In genomic region chr6:54604001-54604715, GRCm38 (mm10) we compare ENCODE assay signal across 15 mouse cellular contexts. TPM values are rescaled to one million over a fixed set of nuclear protein-coding genes. Genes with fewer than 3 reads are reported as not detected.
A peak's percentile ranks its signal among the peaks of the same experiment; 100 is the strongest.
DNase-seq lines count a peak whose midpoint lies in the region; ATAC-seq lines count a peak whose summit lies in the region.
"Had no signal": no experiment of that assay in that cellular context is flagged by ENCODE, and none has a peak within 500 bp of the region (broad histone marks: within the 10 kb centered on the region; RNA-seq: fewer than 3 reads in every experiment).

No protein-coding gene starts in this region.

- no peak overlapping the region for H3K4me3 ChIP-seq in kidney, embryonic 16.5 days (ENCODE audit: low read length)
- H3K4me3 ChIP-seq: embryonic facial prominence, embryonic 12.5 days; forebrain, embryonic 10.5 days; stomach, embryonic 15.5 days had no signal

- no peak for ATAC-seq in kidney, embryonic 16.5 days (ENCODE audit: low FRiP score, low TSS enrichment)
- ATAC-seq in megakaryocyte-erythroid progenitor cell, adult 5-6 weeks (replicated peaks; ENCODE audit: low FRiP score, low TSS enrichment, poor library complexity, severe bottlenecking): no peak
- ATAC-seq: inflammation-experienced regulatory T-cells, adult 6 months; liver, postnatal 0 days had no signal

- peaks cover 8% of the 10 kb centered on the region; the same call in 1 of the 2 replicates for H3K9me3 ChIP-seq in kidney, embryonic 16.5 days (ENCODE audit: low read length)
- H3K9me3 ChIP-seq: embryonic facial prominence, embryonic 12.5 days; stomach, embryonic 15.5 days had no signal

- DNase-seq in adrenal gland, adult 2 months: peak; percentile 76
- DNase-seq in adrenal gland, postnatal 4 days (ENCODE audit: low spot score in 2 of 2): no peak
- peak; percentile 35 to 48 for DNase-seq in kidney, adult 8-10 months
- DNase-seq in urinary bladder, postnatal 25 days (ENCODE audit: low spot score): peak; percentile 29
- no peak for DNase-seq in urinary bladder, postnatal 10 days (ENCODE audit: low spot score)
- DNase-seq in cerebellum, postnatal 36 days: no peak
- DNase-seq: cerebellum, postnatal 14 days; liver, postnatal 0 days; thymus, postnatal 36 days had no signal

- H3K4me2 ChIP-seq in kidney, embryonic 16.5 days (replicated peaks; ENCODE audit: low read depth, low read length): no peak overlapping the region
- H3K4me2 ChIP-seq: embryonic facial prominence, embryonic 12.5 days; stomach, embryonic 15.5 days had no signal

- 92% methylated on average over 1 of the region's 1 CpGs for WGBS in kidney, embryonic 16.5 days

- H3K27me3 ChIP-seq in kidney, embryonic 16.5 days (ENCODE audit: insufficient read depth, low read length): no peaks in the 10 kb centered on the region
- H3K27me3 ChIP-seq: embryonic facial prominence, embryonic 12.5 days; stomach, embryonic 15.5 days had no signal

- no peak overlapping the region for H3K9ac ChIP-seq in kidney, embryonic 16.5 days (replicated peaks; ENCODE audit: low read length)
- H3K9ac ChIP-seq: embryonic facial prominence, embryonic 12.5 days; liver, postnatal 0 days; stomach, embryonic 15.5 days had no signal

- H3K36me3 ChIP-seq in kidney, embryonic 16.5 days (ENCODE audit: insufficient read depth, low read length): no peaks in the 10 kb centered on the region; the same call in 1 of the 2 replicates
- H3K36me3 ChIP-seq: stomach, embryonic 15.5 days had no signal

- peaks cover 19% of the 10 kb centered on the region for H3K4me1 ChIP-seq in kidney, embryonic 16.5 days (ENCODE audit: insufficient read depth, low read length)
- H3K4me1 ChIP-seq: embryonic facial prominence, embryonic 12.5 days; forebrain, embryonic 10.5 days; stomach, embryonic 15.5 days had no signal

- no peak overlapping the region for H3K27ac ChIP-seq in kidney, embryonic 16.5 days (ENCODE audit: low read length)
- H3K27ac ChIP-seq: embryonic facial prominence, embryonic 12.5 days; forebrain, embryonic 10.5 days; stomach, embryonic 15.5 days had no signal

RNA-seq across cellular contexts. Expression of gene Fkbp14, which starts 7.0 kb away (rescaled TPM):
- total RNA-seq in adrenal gland, adult 2 months (2021): 10 to 100 TPM; 14.9 to 28.4 TPM
- polyA plus RNA-seq in adrenal gland, adult 2 months (2012; rRNA removed): 2.1 and 2.8 TPM in 2 replicates
- 10 to 100 TPM; 30.5 to 30.7 TPM for total RNA-seq in adrenal gland, postnatal 4 days (2021)
- 30.3 and 30.9 TPM in 2 replicates for polyA plus RNA-seq in kidney, embryonic 16.5 days (2015; fragmentation: Nextera tagmentation; extraction: Ambion mirVana)
- 2.9 and 6.3 TPM in 2 replicates for total RNA-seq in megakaryocyte-erythroid progenitor cell, adult 5-6 weeks (2014; fragmentation: Nextera tagmentation)
- 1.5 and 2.1 TPM in 2 replicates for total RNA-seq in megakaryocyte-erythroid progenitor cell, adult 5-6 weeks (2017)
- polyA plus RNA-seq: inflammation-experienced regulatory T-cells, adult 6 months had no signal

RNA-seq across cellular contexts. Expression of gene Plekha8, which starts 9.2 kb away (rescaled TPM):
- 10 to 100 TPM; 17.8 to 18.0 TPM for total RNA-seq in adrenal gland, adult 2 months (2021)
- polyA plus RNA-seq in adrenal gland, adult 2 months (2012; rRNA removed): 2.6 and 2.8 TPM in 2 replicates
- total RNA-seq in adrenal gland, postnatal 4 days (2021): 10 to 100 TPM; 18.3 to 18.7 TPM
- polyA plus RNA-seq in kidney, embryonic 16.5 days (2015; fragmentation: Nextera tagmentation; extraction: Ambion mirVana): 10.4 and 10.7 TPM in 2 replicates
- total RNA-seq in megakaryocyte-erythroid progenitor cell, adult 5-6 weeks (2014; fragmentation: Nextera tagmentation): 3.1 and 4.2 TPM in 2 replicates
- total RNA-seq in megakaryocyte-erythroid progenitor cell, adult 5-6 weeks (2017): 3.2 and 5.3 TPM in 2 replicates

RNA-seq across cellular contexts. Expression of gene Scrn1, which starts 37.9 kb away (rescaled TPM):
- total RNA-seq in adrenal gland, adult 2 months (2021): 10 to 100 TPM; 31.4 to 53.7 TPM
- 7.7 and 9.6 TPM in 2 replicates for polyA plus RNA-seq in adrenal gland, adult 2 months (2012; rRNA removed)
- total RNA-seq in adrenal gland, postnatal 4 days (2021): 10 to 100 TPM; 29.9 to 33.5 TPM
- 7.7 and 8.8 TPM in 2 replicates for polyA plus RNA-seq in kidney, embryonic 16.5 days (2015; fragmentation: Nextera tagmentation; extraction: Ambion mirVana)
- not detected in 2 replicates for total RNA-seq in megakaryocyte-erythroid progenitor cell, adult 5-6 weeks (2014; fragmentation: Nextera tagmentation)
- not detected in 2 replicates for total RNA-seq in megakaryocyte-erythroid progenitor cell, adult 5-6 weeks (2017)

Comparison
In these comparisons a context has a peak if more than half of its experiments do, and no peak if none do; other contexts are left out.
1. DNase-seq: peak in adrenal gland, adult 2 months (single experiment), kidney, adult 8-10 months (2 of 2) and urinary bladder, postnatal 25 days (single experiment); none in adrenal gland, postnatal 4 days (0 of 2), urinary bladder, postnatal 10 days (single experiment) and cerebellum, postnatal 36 days (0 of 2).
2. RNA of gene Scrn1, which starts 37.9 kb away (total RNA-seq): 31.4 to 53.7 TPM in adrenal gland, adult 2 months and 29.9 to 33.5 TPM in adrenal gland, postnatal 4 days; not detected in megakaryocyte-erythroid progenitor cell, adult 5-6 weeks; every median in the first group is over 10 times any median in the second.